Comparison of ENCODE assay signal across 8 mouse cellular contexts in the genomic region with DNA sequence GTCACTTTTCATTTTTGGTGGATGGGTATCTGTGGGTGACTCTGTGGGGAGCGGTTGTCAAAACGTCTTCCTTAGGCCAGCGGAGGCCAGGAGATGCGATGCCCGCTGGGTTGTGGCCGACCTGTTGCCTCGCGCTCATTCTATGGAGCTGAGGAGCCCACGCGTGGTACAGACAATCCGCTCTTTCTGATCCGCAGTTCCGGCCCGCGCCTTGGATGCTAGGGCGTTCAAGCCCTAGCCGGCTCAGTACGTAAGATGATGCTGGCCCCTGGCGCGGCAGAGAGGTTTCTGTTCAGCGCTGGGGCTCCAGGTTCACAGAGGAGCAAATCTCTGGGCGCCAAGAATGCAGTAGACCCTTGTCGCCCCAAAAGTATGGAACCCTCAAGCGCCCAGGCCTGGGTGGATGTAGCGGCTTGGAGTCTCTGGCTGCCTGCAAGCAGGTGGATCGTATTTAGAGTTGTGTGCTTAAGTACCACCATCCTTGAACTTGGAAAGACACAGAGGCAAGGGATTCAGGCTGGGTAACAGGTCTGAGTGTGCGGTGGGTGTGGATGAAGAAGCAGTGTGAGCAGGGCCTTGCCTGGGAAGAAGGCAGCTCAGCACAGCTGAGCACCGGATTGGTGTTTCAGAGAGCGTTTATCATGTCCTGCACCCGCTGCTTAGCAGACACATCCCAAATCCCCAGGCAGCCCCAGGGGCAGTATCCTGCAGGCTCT. TPM values are rescaled to one million over a fixed set of nuclear protein-coding genes. Genes with fewer than 3 reads are reported as not detected.
DNase-seq lines count a peak whose midpoint lies in the region; ATAC-seq lines count a peak whose summit lies in the region.

No protein-coding gene starts in this region.

- no peak for DNase-seq in kidney, adult 18-20 months
- DNase-seq in neural tube, embryonic 11.5 days (ENCODE audit: low spot score): peak; percentile 31
- DNase-seq in layer of hippocampus, postnatal 10 days (ENCODE audit: low spot score in 2 of 2): no peak
- DNase-seq in natural killer cell, adult 2 months (ENCODE audit: low spot score in 2 of 2): no peak

- ATAC-seq in kidney, embryonic 14.5 days (ENCODE audit: low FRiP score, low TSS enrichment): no peak
- no peak for ATAC-seq in hindbrain, embryonic 13.5 days (ENCODE audit: low FRiP score)
- ATAC-seq in neural tube, embryonic 11.5 days (ENCODE audit: insufficient read depth, low FRiP score, low TSS enrichment): no peak
- ATAC-seq in megakaryocyte-erythroid progenitor cell, adult 5-6 weeks (replicated peaks; ENCODE audit: low FRiP score, low TSS enrichment, poor library complexity, severe bottlenecking): no peak

- H3K9ac ChIP-seq in kidney, embryonic 14.5 days (ENCODE audit: low read depth, low read length): peak overlapping the region; percentile 42; the same call in 1 of the 2 replicates
- H3K9ac ChIP-seq in hindbrain, embryonic 13.5 days: no peak overlapping the region; the same call in 1 of the 2 replicates
- H3K9ac ChIP-seq in neural tube, embryonic 11.5 days (ENCODE audit: low read length): peak overlapping the region; percentile 58

- no peak overlapping the region for H3K27ac ChIP-seq in kidney, embryonic 14.5 days (ENCODE audit: low read depth, low read length)
- H3K27ac ChIP-seq in brown adipose tissue, adult 24 weeks (replicated peaks; ENCODE audit: low read depth, low read length): no peak overlapping the region
- no peak overlapping the region for H3K27ac ChIP-seq in hindbrain, embryonic 13.5 days
- no peak overlapping the region for H3K27ac ChIP-seq in neural tube, embryonic 11.5 days (ENCODE audit: low read depth, low read length)

- H3K4me2 ChIP-seq in kidney, embryonic 14.5 days (replicated peaks; ENCODE audit: low read depth, low read length): peak overlapping the region; percentile 95
- peak overlapping the region; percentile 81 for H3K4me2 ChIP-seq in hindbrain, embryonic 13.5 days
- peak overlapping the region; percentile 88 for H3K4me2 ChIP-seq in neural tube, embryonic 11.5 days (ENCODE audit: low read depth)

- H3K36me3 ChIP-seq in kidney, embryonic 14.5 days (ENCODE audit: control insufficient read depth, insufficient read depth, low read length): no peaks in the 10 kb centered on the region
- H3K36me3 ChIP-seq in hindbrain, embryonic 13.5 days: no peaks in the 10 kb centered on the region
- H3K36me3 ChIP-seq in neural tube, embryonic 11.5 days (ENCODE audit: control insufficient read depth, insufficient read depth, low read length): no peaks in the 10 kb centered on the region

- peaks cover 51% of the 10 kb centered on the region for H3K27me3 ChIP-seq in kidney, embryonic 14.5 days (ENCODE audit: control insufficient read depth, insufficient read depth, low read length)
- H3K27me3 ChIP-seq in hindbrain, embryonic 13.5 days: peaks cover 82% of the 10 kb centered on the region
- H3K27me3 ChIP-seq in neural tube, embryonic 11.5 days (ENCODE audit: control insufficient read depth, insufficient read depth, low read length): peaks cover 43% of the 10 kb centered on the region

- peaks cover 16% of the 10 kb centered on the region for H3K4me1 ChIP-seq in kidney, embryonic 14.5 days (ENCODE audit: control insufficient read depth, insufficient read depth, low read length)
- no peaks in the 10 kb centered on the region for H3K4me1 ChIP-seq in brown adipose tissue, adult 24 weeks (ENCODE audit: control insufficient read depth, insufficient read depth, insufficient read length, low read length)
- H3K4me1 ChIP-seq in hindbrain, embryonic 13.5 days (replicated peaks): peaks cover 27% of the 10 kb centered on the region
- H3K4me1 ChIP-seq in neural tube, embryonic 11.5 days (ENCODE audit: control insufficient read depth, insufficient read depth, low read length): peaks cover 7% of the 10 kb centered on the region; the same call in 1 of the 2 replicates

- peak overlapping the region; percentile 54 for H3K4me3 ChIP-seq in kidney, embryonic 14.5 days (ENCODE audit: low read length)
- H3K4me3 ChIP-seq in brown adipose tissue, adult 24 weeks (ENCODE audit: insufficient read depth, low read depth, low read length): peak overlapping the region; percentile 56
- peak overlapping the region; percentile 46 for H3K4me3 ChIP-seq in hindbrain, embryonic 13.5 days
- peak overlapping the region; percentile 49 for H3K4me3 ChIP-seq in neural tube, embryonic 11.5 days (ENCODE audit: low read depth, low read length)

- H3K9me3 ChIP-seq in kidney, embryonic 14.5 days (ENCODE audit: control insufficient read depth, low read length): no peaks in the 10 kb centered on the region
- no peaks in the 10 kb centered on the region for H3K9me3 ChIP-seq in hindbrain, embryonic 13.5 days
- H3K9me3 ChIP-seq in neural tube, embryonic 11.5 days (ENCODE audit: control insufficient read depth, low read length): no peaks in the 10 kb centered on the region

- WGBS in kidney, embryonic 14.5 days: 6% methylated on average over 30 of the region's 30 CpGs
- whole genome bisulfite sequencing in hindbrain, embryonic 13.5 days: 10% methylated on average over 30 of the region's 30 CpGs
- 4% methylated on average over 30 of the region's 30 CpGs for WGBS in neural tube, embryonic 11.5 days

RNA-seq across cellular contexts. Expression of a gene that starts 1.3 kb away (rescaled TPM):
- 8.0 and 10.2 TPM in 2 replicates for polyA plus RNA-seq in kidney, embryonic 14.5 days (2014; fragmentation: Nextera tagmentation; extraction: Ambion mirVana)
- 3.7 and 5.0 TPM in 2 replicates for polyA plus RNA-seq in brown adipose tissue, adult 24 weeks (2012; ENCODE audit: insufficient read depth, insufficient read length, missing spikeins)
- polyA plus RNA-seq in hindbrain, embryonic 13.5 days (2015; fragmentation: Nextera tagmentation; extraction: Ambion mirVana): 0.87 and 1.3 TPM in 2 replicates
- polyA plus RNA-seq in neural tube, embryonic 11.5 days (2014; fragmentation: Nextera tagmentation; extraction: Ambion mirVana): 16.0 and 24.0 TPM in 2 replicates
- not detected in 2 replicates for total RNA-seq in megakaryocyte-erythroid progenitor cell, adult 5-6 weeks (2014; fragmentation: Nextera tagmentation)
- total RNA-seq in megakaryocyte-erythroid progenitor cell, adult 5-6 weeks (2017): not detected in 2 replicates
- 1 to 10 TPM; 1.8 to 2.1 TPM for total RNA-seq in layer of hippocampus, postnatal 10 days (2021)
